Mouse (Mus musculus): ENCODE results near the gene Zfp639. TPM values are rescaled to one million over a fixed set of nuclear protein-coding genes. Genes with fewer than 3 reads are reported as not detected.
A peak's percentile ranks its signal among the peaks of the same experiment; 100 is the strongest.

The Zfp639 gene
- polyA plus RNA-seq, 1 experiment from 2014 or later, result 23.9 TPM

- Histone ChIP-seq H3K9me3 (ENCODE audit: control insufficient read depth, low read length) (no peaks in the 10 kb centered on the region), H3K4me3 (ENCODE audit: low read depth, low read length) (no peak overlapping the region), H3K9ac (ENCODE audit: low read length) (no peak overlapping the region), H3K36me3 (ENCODE audit: control insufficient read depth, insufficient read depth, low read length) (peaks cover 13% of the 10 kb centered on the region), H3K4me1 (replicated peaks; ENCODE audit: control insufficient read depth, insufficient read depth) (no peaks in the 10 kb centered on the region), H3K27me3 (ENCODE audit: control insufficient read depth, insufficient read depth, low read length) (no peaks in the 10 kb centered on the region), H3K27ac (replicated peaks) (no peak overlapping the region), H3K4me2 (replicated peaks; ENCODE audit: low read depth) (no peak overlapping the region)
- DNase-seq (ENCODE audit: low spot score), result no peak
- whole genome bisulfite sequencing, result 100% methylated on average over 1 of the region's 1 CpGs
- TF ChIP-seq EP300 (optimal IDR thresholded peaks at IDR 0.05), result no peak
- peak; percentile 60 for TF ChIP-seq CTCF (IDR thresholded peaks at IDR 0.05; ENCODE audit: low read depth)
- no peak for ATAC-seq (ENCODE audit: low FRiP score, low TSS enrichment)
Observed at GRCm38 (mm10) chr3:32553061-32553460, 43.0 kb downstream of the Zfp639 start.

- H3K4me3 ChIP-seq (ENCODE audit: low read depth, low read length), result no peak overlapping the region
- H3K27ac ChIP-seq (replicated peaks), result no peak overlapping the region
- no peak for ATAC-seq (ENCODE audit: low FRiP score, low TSS enrichment)
- WGBS, result 85% methylated on average over 6 of the region's 6 CpGs
- H3K27me3 ChIP-seq (ENCODE audit: control insufficient read depth, insufficient read depth, low read length), result no peaks in the 10 kb centered on the region
- H3K9ac ChIP-seq (ENCODE audit: low read length), result no peak overlapping the region
- TF ChIP-seq EP300 (optimal IDR thresholded peaks at IDR 0.05) (no peak), CTCF (IDR thresholded peaks at IDR 0.05; ENCODE audit: low read depth) (no peak)
- no peaks in the 10 kb centered on the region for H3K9me3 ChIP-seq (ENCODE audit: control insufficient read depth, low read length)
- no peak for DNase-seq (ENCODE audit: low spot score)
- H3K4me1 ChIP-seq (replicated peaks; ENCODE audit: control insufficient read depth, insufficient read depth), result no peaks in the 10 kb centered on the region
- H3K36me3 ChIP-seq (ENCODE audit: control insufficient read depth, insufficient read depth, low read length), result peaks cover 15% of the 10 kb centered on the region
- H3K4me2 ChIP-seq (replicated peaks; ENCODE audit: low read depth), result no peak overlapping the region
Observed at GRCm38 (mm10) chr3:32563401-32563800, 53.3 kb downstream of the Zfp639 start.

Other genes starting within 250 kb of the Zfp639 start
- 3.8 and 4.4 TPM in 2 replicates for gene Zmat3, start 144.2 kb upstream of the Zfp639 start, polyA plus RNA-seq (2015; fragmentation: Nextera tagmentation; extraction: Ambion mirVana)
- 5.8 and 6.4 TPM in 2 replicates for gene Pik3ca, start 112.6 kb upstream of the Zfp639 start, polyA plus RNA-seq (2015; fragmentation: Nextera tagmentation; extraction: Ambion mirVana)
- gene Kcnmb3, start 18.0 kb upstream of the Zfp639 start, polyA plus RNA-seq (2015; fragmentation: Nextera tagmentation; extraction: Ambion mirVana), result 0.05 TPM in 2 replicates
- gene Mfn1, start 19.2 kb downstream of the Zfp639 start, polyA plus RNA-seq (2015; fragmentation: Nextera tagmentation; extraction: Ambion mirVana), result 18.3 and 22.3 TPM in 2 replicates
- gene Gnb4, start 106.3 kb downstream of the Zfp639 start, polyA plus RNA-seq (2015; fragmentation: Nextera tagmentation; extraction: Ambion mirVana), result 39.5 and 42.6 TPM in 2 replicates
- 58.0 and 58.6 TPM in 2 replicates for gene Actl6a, start 196.0 kb downstream of the Zfp639 start, polyA plus RNA-seq (2015; fragmentation: Nextera tagmentation; extraction: Ambion mirVana)
- 322 and 327 TPM in 2 replicates for gene Ndufb5, start 226.7 kb downstream of the Zfp639 start, polyA plus RNA-seq (2015; fragmentation: Nextera tagmentation; extraction: Ambion mirVana)
- gene Mrpl47, start 227.3 kb downstream of the Zfp639 start, polyA plus RNA-seq (2015; fragmentation: Nextera tagmentation; extraction: Ambion mirVana), result 22.3 and 23.7 TPM in 2 replicates

All from stomach, postnatal 0 days (tissue).